Mouse (Mus musculus) forebrain, embryonic 13.5 days (tissue): ENCODE measurements at regions not wholly inside any gene's neighbourhood (a gene's known extent, or its start where the extent isn't known, plus 50 kb on each side); places are given as distances from the start of the nearest gene placed in this dataset.
A peak's percentile ranks its signal among the peaks of the same experiment; 100 is the strongest.
"Not testable (repeated sequence)": the region's sequence is repeated elsewhere in the genome, so short reads cannot be mapped to it uniquely, and the experiment has no call there.

Experiments used
- ATAC-seq: fragments of 200-750 bp; cut with Nextera tagmentation; 2 replicates; pipeline ENCODE4 v1.8.0; 2017
- H3K27ac ChIP-seq: fragments of 300-500 bp; sonication (generic); 2 replicates; pipeline ENCODE4 v1.5.1; 2015; ENCODE audit warnings: inconsistent platforms, mild to moderate bottlenecking, moderate library complexity
- H3K27me3 ChIP-seq: fragments of 300-500 bp; sonication (generic); 2 replicates; pipeline ENCODE4 v1.6.1; 2015; ENCODE audit warnings: mild to moderate bottlenecking, inconsistent platforms
- H3K36me3 ChIP-seq: fragments of 300-500 bp; sonication (generic); 2 replicates; pipeline ENCODE4 v1.6.1; 2015; ENCODE audit warnings: mild to moderate bottlenecking, inconsistent platforms; ENCODE audit not compliant: poor library complexity, severe bottlenecking
- H3K4me1 ChIP-seq: fragments of 300-500 bp; sonication (generic); 2 replicates; pipeline ENCODE4 v1.6.1; 2015; ENCODE audit warnings: inconsistent platforms
- H3K4me2 ChIP-seq: fragments of 300-500 bp; sonication (generic); 2 replicates; pipeline ENCODE4 v1.6.1; 2015; ENCODE audit warnings: inconsistent platforms, mild to moderate bottlenecking, moderate library complexity
- H3K4me3 ChIP-seq: fragments of 300-500 bp; sonication (generic); 2 replicates; pipeline ENCODE4 v1.5.1; 2015; ENCODE audit warnings: mild to moderate bottlenecking, inconsistent platforms
- H3K9ac ChIP-seq: fragments of 300-500 bp; sonication (generic); 2 replicates; pipeline ENCODE4 v1.6.1; 2015; ENCODE audit warnings: mild to moderate bottlenecking, inconsistent platforms
- H3K9me3 ChIP-seq: fragments of 300-500 bp; sonication (generic); replicated peaks from 2 replicates; pipeline ENCODE4 v1.6.1; 2016; ENCODE audit warnings: inconsistent platforms
- WGBS: fragments of 180-500 bp; shearing (Covaris S2); methylation state at CpG from one replicate; pipeline ENCODE4 v1.1.7; 2015; 5-methylcytosine and 5-hydroxymethylcytosine counted together

DNA sequence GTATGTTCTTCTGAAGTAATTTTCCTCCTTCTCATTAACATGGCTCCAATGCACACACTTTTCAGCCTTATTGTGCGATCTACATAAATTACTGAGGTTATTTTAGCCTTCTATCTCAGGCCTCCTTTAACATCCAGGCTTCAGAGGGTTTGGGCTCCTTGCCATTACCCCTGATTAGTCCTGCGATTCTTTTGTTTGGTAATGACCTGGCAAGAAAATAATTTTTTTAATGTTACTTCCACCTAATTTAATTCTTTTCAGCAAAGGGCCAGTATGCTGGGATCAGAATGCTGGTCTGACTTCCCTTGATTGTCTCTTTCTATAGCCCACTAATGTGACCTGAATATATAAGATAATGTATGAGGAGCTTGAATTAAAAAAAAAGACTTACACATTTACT is 739.4 kb downstream of the Tbl1xr1 start:
- H3K4me1 ChIP-seq, result peaks cover 10% of the 10 kb centered on the region
- WGBS, result 23% methylated on average over 2 of the region's 2 CpGs

DNA sequence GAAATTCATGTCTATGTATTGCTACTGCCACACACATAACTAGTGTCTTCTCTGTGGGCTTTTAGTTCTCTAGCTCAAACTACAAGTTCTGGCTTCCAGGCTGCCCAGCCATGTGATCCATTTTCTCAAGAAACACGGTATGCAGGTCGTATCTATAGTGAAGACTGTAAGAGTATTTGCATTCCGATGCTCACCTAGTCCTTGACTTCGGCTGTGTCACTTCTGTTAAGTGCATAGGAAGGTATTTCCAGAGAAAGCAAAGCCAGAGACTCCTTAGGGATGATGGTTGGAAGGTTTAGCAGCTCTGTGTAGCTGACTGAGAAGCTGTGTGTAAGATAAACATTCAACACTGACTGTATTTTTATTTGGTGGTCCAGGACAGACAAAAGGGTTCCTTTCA is 750.0 kb downstream of the Tbl1xr1 start:
- 90% methylated on average over 4 of the region's 4 CpGs for WGBS
- Histone ChIP-seq H3K27ac (no peak overlapping the region), H3K4me1 (no peaks in the 10 kb centered on the region), H3K9me3 (no peaks in the 10 kb centered on the region), H3K9ac (no peak overlapping the region), H3K4me3 (no peak overlapping the region), H3K4me2 (no peak overlapping the region), H3K36me3 (no peaks in the 10 kb centered on the region), H3K27me3 (no peaks in the 10 kb centered on the region)
- ATAC-seq, result no peak

More for the DNA sequence above, 739.4 kb downstream of the Tbl1xr1 start:
- H3K9ac ChIP-seq, result no peak overlapping the region
- H3K9me3 ChIP-seq, result no peaks in the 10 kb centered on the region
- no peak overlapping the region for H3K27ac ChIP-seq
- H3K4me3 ChIP-seq, result no peak overlapping the region
- H3K27me3 ChIP-seq, result no peaks in the 10 kb centered on the region
- H3K4me2 ChIP-seq, result no peak overlapping the region
- H3K36me3 ChIP-seq, result no peaks in the 10 kb centered on the region
- peak; percentile 95 for ATAC-seq

DNA sequence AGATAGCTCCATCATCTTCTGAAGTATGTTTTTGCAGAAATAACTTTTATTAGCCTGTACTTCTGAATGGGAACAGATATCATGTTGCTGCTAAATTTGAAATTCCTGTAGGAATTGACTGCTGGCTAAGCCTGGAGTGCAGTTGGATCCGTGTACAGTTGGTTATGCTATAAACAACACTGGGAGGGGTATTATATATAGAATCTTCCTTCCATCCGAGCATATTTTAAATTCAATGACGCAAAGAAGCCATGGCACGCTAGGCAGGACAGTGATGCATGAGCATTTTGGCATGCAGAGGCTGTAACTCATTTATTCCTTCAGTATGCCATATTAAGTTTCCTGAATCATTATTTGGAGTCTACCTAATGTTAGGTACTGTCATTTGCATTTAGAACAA is 762.5 kb downstream of the Tbl1xr1 start:
- Histone ChIP-seq H3K27ac (no peak overlapping the region), H3K9me3 (no peaks in the 10 kb centered on the region), H3K36me3 (no peaks in the 10 kb centered on the region), H3K4me1 (no peaks in the 10 kb centered on the region), H3K9ac (no peak overlapping the region), H3K4me2 (no peak overlapping the region), H3K27me3 (no peaks in the 10 kb centered on the region), H3K4me3 (no peak overlapping the region)
- no peak for ATAC-seq
- WGBS, result 85% methylated on average over 4 of the region's 4 CpGs

DNA sequence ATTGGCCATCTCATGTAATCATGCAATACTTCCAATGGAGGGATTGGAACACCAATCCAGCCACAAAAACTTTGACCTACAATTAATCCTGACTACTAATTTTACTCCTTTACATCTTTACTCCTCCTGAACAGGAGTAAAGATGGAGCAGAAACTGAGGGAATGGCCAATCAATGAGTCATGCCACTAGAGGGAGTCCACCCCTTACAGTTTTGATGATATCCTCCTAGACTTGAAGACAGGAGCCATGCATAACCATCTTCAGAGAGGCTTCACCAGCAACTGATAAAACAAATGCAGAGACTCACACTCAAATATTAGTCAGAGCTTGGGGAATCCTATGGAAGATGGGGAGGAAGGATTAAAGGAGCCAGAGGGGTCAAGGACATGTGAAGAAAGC is 774.0 kb downstream of the Tbl1xr1 start:
- Histone ChIP-seq H3K9me3 (no peaks in the 10 kb centered on the region), H3K27ac (no peak overlapping the region), H3K4me3 (no peak overlapping the region), H3K4me2 (no peak overlapping the region), H3K27me3 (no peaks in the 10 kb centered on the region), H3K36me3 (no peaks in the 10 kb centered on the region), H3K4me1 (no peaks in the 10 kb centered on the region), H3K9ac (no peak overlapping the region)
- ATAC-seq, result no peak

DNA sequence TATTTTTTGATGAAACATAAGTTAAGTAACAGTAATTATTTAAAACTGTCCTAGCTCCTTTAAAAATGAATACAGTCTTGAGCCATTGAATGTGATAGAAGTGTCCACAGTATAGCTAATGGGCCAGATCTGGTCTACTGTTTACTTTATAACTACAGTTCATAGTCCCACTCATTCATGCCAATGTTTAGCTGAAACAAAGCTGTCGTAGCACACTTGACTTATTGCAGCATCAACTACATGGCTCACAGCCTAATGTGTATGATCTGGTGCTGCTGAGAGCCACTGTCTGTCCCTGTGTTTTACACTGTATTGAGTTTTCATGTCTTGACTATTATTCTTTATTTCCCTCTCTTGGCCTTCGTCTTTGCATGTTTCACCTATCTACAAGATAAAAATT is 787.1 kb downstream of the Tbl1xr1 start:
- H3K4me3 ChIP-seq, result no peak overlapping the region
- H3K27ac ChIP-seq, result no peak overlapping the region
- 91% methylated on average over 2 of the region's 2 CpGs for WGBS
- H3K9me3 ChIP-seq, result no peaks in the 10 kb centered on the region
- no peaks in the 10 kb centered on the region for H3K27me3 ChIP-seq
- no peak overlapping the region for H3K9ac ChIP-seq
- no peak for ATAC-seq
- no peaks in the 10 kb centered on the region for H3K4me1 ChIP-seq
- no peak overlapping the region for H3K4me2 ChIP-seq
- no peaks in the 10 kb centered on the region for H3K36me3 ChIP-seq

DNA sequence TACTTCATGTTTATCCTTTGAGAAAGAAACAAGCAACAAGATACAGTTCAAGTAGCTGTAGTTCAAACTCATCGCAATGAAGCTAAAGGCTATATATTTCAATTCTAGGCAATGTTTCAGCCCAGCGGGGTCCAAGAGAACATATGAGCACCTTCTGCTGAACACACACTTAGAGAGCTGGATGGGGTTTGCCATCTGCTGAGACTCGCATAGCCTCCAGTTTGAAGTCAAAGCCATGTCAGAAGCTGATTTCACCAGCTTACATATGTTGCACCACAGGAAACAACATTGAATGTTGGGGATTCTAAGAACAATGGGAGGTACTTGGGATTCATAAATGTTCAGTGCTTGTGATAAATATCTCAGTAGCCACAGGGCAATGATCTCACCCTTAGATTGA is 801.4 kb downstream of the Tbl1xr1 start:
- Histone ChIP-seq H3K27ac (no peak overlapping the region), H3K4me2 (no peak overlapping the region), H3K36me3 (no peaks in the 10 kb centered on the region), H3K27me3 (no peaks in the 10 kb centered on the region), H3K4me3 (no peak overlapping the region), H3K4me1 (no peaks in the 10 kb centered on the region), H3K9ac (no peak overlapping the region), H3K9me3 (no peaks in the 10 kb centered on the region)
- 92% methylated on average over 3 of the region's 3 CpGs for WGBS
- ATAC-seq, result no peak

DNA sequence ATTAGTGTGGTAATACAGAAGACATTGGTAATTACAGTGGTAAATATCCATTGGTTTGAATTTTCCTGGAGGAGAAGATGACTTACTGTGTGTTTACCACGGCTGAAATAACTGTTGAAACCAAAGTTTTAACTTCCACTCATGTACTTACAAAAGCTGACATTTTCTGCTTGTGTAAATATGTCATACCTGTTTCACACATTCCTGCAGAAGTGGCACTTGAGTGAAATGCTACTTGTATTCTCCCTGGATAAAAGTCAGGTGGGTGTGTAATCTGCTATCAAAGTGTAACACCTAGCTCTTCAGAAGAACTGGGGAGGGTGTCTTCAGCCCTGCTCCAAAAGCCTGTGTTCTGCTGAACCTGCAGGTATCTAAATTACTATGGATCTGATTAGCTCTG is 816.3 kb downstream of the Tbl1xr1 start:
- no peaks in the 10 kb centered on the region for H3K27me3 ChIP-seq
- 62% methylated on average over 1 of the region's 1 CpGs for WGBS
- no peak for ATAC-seq

DNA sequence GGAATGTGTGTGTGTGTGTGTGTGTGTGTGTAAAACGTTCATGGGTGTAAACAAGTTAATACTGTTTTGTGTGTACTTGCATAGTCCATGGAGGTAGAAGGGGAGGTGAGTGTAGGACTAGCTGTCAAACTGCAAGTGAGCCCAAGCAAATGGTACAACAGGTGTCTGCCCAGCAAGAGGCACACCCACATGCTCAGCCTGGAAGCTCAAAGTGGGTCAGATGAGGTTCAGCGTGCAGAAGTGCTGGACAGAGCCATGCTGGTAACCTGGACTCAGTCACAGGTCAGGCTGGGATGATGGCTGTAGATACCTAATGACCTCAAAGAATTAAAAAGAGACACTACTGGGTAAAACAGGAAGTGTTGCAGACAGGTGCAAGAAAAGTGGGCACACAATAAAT is 821.2 kb downstream of the Tbl1xr1 start:
- Histone ChIP-seq H3K4me3 (no peak overlapping the region), H3K27ac (no peak overlapping the region), H3K27me3 (no peaks in the 10 kb centered on the region), H3K9ac (no peak overlapping the region), H3K36me3 (no peaks in the 10 kb centered on the region), H3K9me3 (no peaks in the 10 kb centered on the region), H3K4me2 (no peak overlapping the region), H3K4me1 (no peaks in the 10 kb centered on the region)
- WGBS, result 73% methylated on average over 2 of the region's 2 CpGs
- no peak for ATAC-seq

More for the DNA sequence above, 816.3 kb downstream of the Tbl1xr1 start:
- H3K4me3 ChIP-seq, result no peak overlapping the region
- no peak overlapping the region for H3K9ac ChIP-seq
- no peaks in the 10 kb centered on the region for H3K36me3 ChIP-seq
- no peaks in the 10 kb centered on the region for H3K9me3 ChIP-seq
- no peak overlapping the region for H3K27ac ChIP-seq
- H3K4me1 ChIP-seq, result no peaks in the 10 kb centered on the region
- no peak overlapping the region for H3K4me2 ChIP-seq

DNA sequence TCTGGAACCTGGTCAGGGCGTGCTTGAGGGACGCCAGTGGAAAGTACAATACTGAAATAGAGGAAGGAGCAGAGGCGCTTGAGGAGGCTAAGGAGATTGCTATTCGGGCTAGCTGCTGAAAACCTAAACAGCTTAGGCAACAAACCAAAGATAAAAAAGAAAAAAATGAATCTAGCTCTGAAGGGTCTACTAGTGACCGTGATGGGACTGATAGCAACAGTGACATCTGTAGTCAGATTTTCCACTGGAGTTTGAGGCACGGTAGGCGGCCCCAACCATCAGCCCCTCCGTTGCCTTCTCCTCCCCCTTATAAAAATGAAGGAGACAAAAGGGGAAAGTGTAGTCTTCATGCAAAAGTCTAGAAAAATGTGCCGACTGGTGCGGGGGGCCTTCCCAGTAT is 824.5 kb downstream of the Tbl1xr1 start:
- no peak overlapping the region for H3K9ac ChIP-seq
- no peak for ATAC-seq
- no peaks in the 10 kb centered on the region for H3K9me3 ChIP-seq
- no peak overlapping the region for H3K27ac ChIP-seq
- H3K4me2 ChIP-seq, result no peak overlapping the region
- WGBS, result 93% methylated on average over 10 of the region's 10 CpGs
- H3K4me3 ChIP-seq, result no peak overlapping the region
- H3K36me3 ChIP-seq, result no peaks in the 10 kb centered on the region
- H3K27me3 ChIP-seq, result no peaks in the 10 kb centered on the region
- no peaks in the 10 kb centered on the region for H3K4me1 ChIP-seq

DNA sequence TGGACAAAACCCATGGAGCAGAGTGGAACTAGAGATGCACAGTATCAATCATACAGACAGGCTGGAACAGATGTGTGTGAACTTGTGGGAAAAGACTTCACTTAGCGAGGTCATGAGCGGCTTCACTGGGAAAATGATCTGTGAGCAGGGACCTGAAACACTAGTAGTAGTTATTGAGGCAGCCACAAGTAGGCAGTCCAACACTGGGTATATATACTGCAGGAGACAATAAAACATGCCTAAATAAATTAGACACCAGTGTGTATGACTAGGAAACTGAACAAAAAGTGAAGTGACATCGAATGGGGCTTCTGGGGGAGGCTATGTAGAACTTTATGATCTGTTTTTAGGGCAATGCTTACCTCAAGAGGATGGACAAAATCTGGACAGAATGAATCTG is 852.5 kb downstream of the Tbl1xr1 start:
- no peak for ATAC-seq
- WGBS, result 82% methylated on average over 3 of the region's 3 CpGs
- no peak overlapping the region for H3K9ac ChIP-seq

DNA sequence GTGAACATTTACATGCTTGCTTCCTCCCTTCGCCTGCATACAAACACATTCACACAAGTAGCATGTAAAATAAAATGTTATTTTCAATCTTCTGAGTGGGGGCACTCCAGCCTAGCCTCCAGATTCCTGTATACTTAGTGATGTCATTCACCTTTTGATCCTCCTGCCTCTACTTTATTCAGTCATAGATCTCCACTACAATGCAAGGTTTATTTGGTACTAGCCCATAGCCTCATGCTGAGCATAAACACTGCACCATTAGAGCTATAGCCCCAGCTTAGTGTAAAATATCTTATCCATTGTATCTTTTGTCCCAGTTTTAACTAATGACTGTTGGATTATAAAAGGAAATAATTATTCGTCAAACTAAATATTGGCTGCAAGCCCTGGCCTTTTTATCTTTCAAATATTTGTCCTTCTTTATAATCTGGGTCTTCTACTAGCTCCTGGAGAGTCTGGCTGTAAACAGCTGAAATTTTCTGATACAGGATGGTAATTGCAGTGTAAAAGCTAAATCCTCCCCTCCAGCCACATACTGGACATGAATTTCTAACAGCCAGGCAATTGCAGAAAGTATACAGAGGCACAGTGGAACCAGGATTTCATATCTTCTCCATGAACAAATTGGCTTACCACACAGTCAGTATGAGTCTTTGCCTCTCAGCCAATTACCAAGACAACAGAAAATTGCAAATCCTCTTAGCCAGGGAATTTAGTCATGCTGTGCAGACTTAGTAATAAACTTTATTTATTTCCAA is 853.5 kb downstream of the Tbl1xr1 start:
- ATAC-seq, result peak; percentile 70; the same call in 1 of the 2 replicates
- 66% methylated on average over 2 of the region's 2 CpGs for whole genome bisulfite sequencing
- H3K4me3 ChIP-seq, result no peak overlapping the region
- no peaks in the 10 kb centered on the region for H3K9me3 ChIP-seq
- H3K4me2 ChIP-seq, result no peak overlapping the region
- no peaks in the 10 kb centered on the region for H3K27me3 ChIP-seq
- H3K36me3 ChIP-seq, result no peaks in the 10 kb centered on the region
- no peak overlapping the region for H3K9ac ChIP-seq
- H3K4me1 ChIP-seq, result 0 out of 2 replicates have a peak, but pooled peaks cover 4% of the 10 kb centered on the region
- no peak overlapping the region for H3K27ac ChIP-seq

More for the DNA sequence above, 852.5 kb downstream of the Tbl1xr1 start:
- no peak overlapping the region for H3K27ac ChIP-seq
- H3K4me3 ChIP-seq, result no peak overlapping the region
- no peak overlapping the region for H3K4me2 ChIP-seq
- H3K36me3 ChIP-seq, result no peaks in the 10 kb centered on the region
- H3K4me1 ChIP-seq, result 0 out of 2 replicates have a peak, but pooled peaks cover 4% of the 10 kb centered on the region
- no peaks in the 10 kb centered on the region for H3K27me3 ChIP-seq
- H3K9me3 ChIP-seq, result no peaks in the 10 kb centered on the region

DNA sequence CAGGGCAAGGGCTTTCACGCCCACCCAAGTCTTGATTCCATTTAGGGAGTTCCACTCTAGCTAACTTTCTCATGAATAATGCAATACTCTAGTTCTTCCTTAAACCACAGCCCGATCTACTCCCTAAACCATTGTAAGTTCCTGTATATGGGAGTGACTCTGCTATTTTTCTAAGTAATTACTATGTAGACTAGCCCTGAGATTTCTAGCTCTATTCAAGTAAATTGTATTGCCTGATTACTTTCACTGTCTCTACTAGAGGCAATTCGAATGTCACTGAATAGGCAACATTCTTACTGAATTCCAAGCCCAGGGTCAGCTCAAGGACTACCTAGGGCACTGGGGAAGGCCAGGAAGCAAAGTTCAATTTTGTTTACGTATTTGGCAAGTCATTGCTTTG is 869.2 kb downstream of the Tbl1xr1 start:
- not testable (repeated sequence) for H3K9me3 ChIP-seq

DNA sequence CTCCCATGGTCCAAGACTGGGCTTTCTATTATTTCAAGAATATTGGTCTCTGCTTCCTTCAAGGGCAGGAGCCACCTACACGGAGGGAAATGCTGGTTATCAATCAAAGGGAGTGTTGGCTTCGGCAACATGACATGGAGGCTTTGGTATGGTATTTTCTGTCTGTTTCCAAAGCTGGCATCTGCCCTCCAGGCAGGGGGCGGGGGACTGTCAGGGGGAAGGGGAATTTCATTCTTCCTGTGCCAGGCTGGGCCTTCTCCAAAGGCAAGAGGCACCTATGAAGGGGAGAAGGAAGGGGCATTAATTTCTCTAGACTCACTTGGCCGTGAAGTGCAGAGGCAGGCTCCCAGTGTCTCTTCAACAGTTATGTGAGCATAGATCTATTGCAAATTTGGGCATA is 870.7 kb downstream of the Tbl1xr1 start:
- Histone ChIP-seq H3K36me3 (no peaks in the 10 kb centered on the region), H3K9me3 (no peaks in the 10 kb centered on the region), H3K27ac (no peak overlapping the region), H3K4me1 (no peaks in the 10 kb centered on the region), H3K4me3 (no peak overlapping the region), H3K27me3 (no peaks in the 10 kb centered on the region), H3K9ac (no peak overlapping the region), H3K4me2 (no peak overlapping the region)
- WGBS, result 86% methylated on average over 4 of the region's 4 CpGs
- no peak for ATAC-seq

More for the DNA sequence above, 869.2 kb downstream of the Tbl1xr1 start:
- H3K4me3 ChIP-seq, H3K4me2 ChIP-seq, ATAC-seq, H3K9ac ChIP-seq, H3K27ac ChIP-seq, H3K4me1 ChIP-seq, H3K36me3 ChIP-seq, H3K27me3 ChIP-seq: not testable (repeated sequence)
- WGBS, result 77% methylated on average over 4 of the region's 4 CpGs
